Mouse (Mus musculus): ENCODE results near the gene Ugt1a6a.

DNA sequence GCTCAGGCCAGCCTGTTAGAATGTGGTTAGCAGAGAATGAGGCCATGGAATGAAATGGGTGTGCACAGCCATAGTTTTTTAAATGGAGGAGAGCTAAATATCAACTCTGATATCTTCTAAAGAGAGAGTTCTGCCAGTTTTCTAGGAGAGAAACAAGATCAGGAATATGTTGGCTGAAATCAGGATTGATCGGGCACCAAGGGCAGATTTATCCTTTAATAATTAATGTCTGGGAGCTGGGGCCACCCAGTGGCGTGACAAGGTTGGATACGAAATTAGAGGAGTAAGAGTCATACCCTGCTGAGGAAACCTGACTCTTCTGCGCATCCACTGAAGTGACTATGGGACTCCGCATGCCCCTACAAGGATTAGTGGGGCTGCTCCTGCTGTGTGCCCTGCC lies 31.1 kb downstream of the Ugt1a6a start, which contains the start of gene Ugt1a5:
- TF ChIP-seq CTCF (conservative IDR thresholded peaks at IDR 0.05; ENCODE audit: low read length) (no peak), NANOG (IDR thresholded peaks at IDR 0.05; ENCODE audit: borderline replicate concordance, low read length) (no peak)

Measured in E14TG2a.4 (cell line).